ENCODE assay signal across 34 mouse cellular contexts in the genomic region with DNA sequence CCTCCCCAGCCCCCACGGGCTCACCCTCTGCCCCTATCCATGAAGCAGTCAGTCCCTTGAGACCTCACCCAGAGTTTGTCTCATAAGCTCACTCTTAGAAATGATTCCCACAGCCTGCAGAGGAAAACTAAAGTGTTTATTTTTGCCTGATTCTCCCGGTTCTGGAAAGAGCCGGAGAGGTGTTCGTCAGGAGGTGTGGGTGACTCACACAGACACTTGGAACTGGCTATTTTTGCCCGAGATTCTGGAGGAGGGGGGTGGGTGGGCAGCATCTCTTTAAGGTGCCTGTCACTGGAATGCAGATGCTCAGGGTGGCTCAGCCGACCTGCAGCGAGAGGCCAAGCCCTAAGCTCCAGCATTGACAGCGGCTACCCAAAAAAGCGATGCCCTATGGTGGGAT. TPM values are rescaled to one million over a fixed set of nuclear protein-coding genes. Genes with fewer than 3 reads are reported as not detected.
A peak's percentile ranks its signal among the peaks of the same experiment; 100 is the strongest.
DNase-seq lines count a peak whose midpoint lies in the region; ATAC-seq and TF ChIP-seq lines count a peak whose summit lies in the region.
"Had no signal": no experiment of that assay in that cellular context is flagged by ENCODE, and none has a peak within 500 bp of the region (broad histone marks: within the 10 kb centered on the region; RNA-seq: fewer than 3 reads in every experiment).

No protein-coding gene starts in this region.

- no peak for ATAC-seq in forebrain, embryonic 16.5 days
- no peak for ATAC-seq in midbrain, embryonic 13.5 days
- ATAC-seq: activated CD4-positive, CD25-positive, alpha-beta regulatory T cell, adult 4 months; forebrain, embryonic 15.5 days; intestine, embryonic 15.5 days had no signal

- TF ChIP-seq CTCF in left cerebral cortex, adult 2 months (IDR thresholded peaks at IDR 0.05) = no peak
- TF ChIP-seq CTCF in cortical plate, adult 2 months (IDR thresholded peaks at IDR 0.05; ENCODE audit: extremely low read depth, insufficient read depth, low read length) = no peak

- no peak overlapping the region for H3K4me3 ChIP-seq in left cerebral cortex, adult 2 months
- no peak overlapping the region for H3K4me3 ChIP-seq in cortical plate, adult 2 months (ENCODE audit: insufficient read depth, low read length)
- H3K4me3 ChIP-seq in forebrain, embryonic 16.5 days (replicated peaks; ENCODE audit: low read length) = no peak overlapping the region
- H3K4me3 ChIP-seq in midbrain, embryonic 13.5 days (replicated peaks) = no peak overlapping the region
- H3K4me3 ChIP-seq: embryonic facial prominence, embryonic 10.5 days; embryonic facial prominence, embryonic 13.5 days; erythroblast, embryonic 14.5 days; forebrain, embryonic 12.5 days; forebrain, embryonic 15.5 days; gastrocnemius, adult 2 months; heart, embryonic 13.5 days; hindbrain, embryonic 12.5 days; hindbrain, embryonic 15.5 days; intestine, embryonic 15.5 days had no signal

- no peak overlapping the region for H3K4me2 ChIP-seq in forebrain, embryonic 16.5 days (ENCODE audit: low read length)
- no peak overlapping the region for H3K4me2 ChIP-seq in midbrain, embryonic 13.5 days (replicated peaks)
- H3K4me2 ChIP-seq: embryonic facial prominence, embryonic 13.5 days; forebrain, embryonic 12.5 days; forebrain, embryonic 15.5 days; heart, embryonic 13.5 days; hindbrain, embryonic 12.5 days; hindbrain, embryonic 15.5 days; intestine, embryonic 15.5 days had no signal

- no peaks in the 10 kb centered on the region for H3K36me3 ChIP-seq in forebrain, embryonic 16.5 days (ENCODE audit: control insufficient read depth, insufficient read depth)
- no peaks in the 10 kb centered on the region for H3K36me3 ChIP-seq in midbrain, embryonic 13.5 days
- H3K36me3 ChIP-seq: embryonic facial prominence, embryonic 10.5 days; embryonic facial prominence, embryonic 13.5 days; forebrain, embryonic 12.5 days; forebrain, embryonic 15.5 days; G1E; heart, embryonic 13.5 days; hindbrain, embryonic 12.5 days; hindbrain, embryonic 15.5 days; intestine, embryonic 15.5 days had no signal

- peak; percentile 52 to 75 for DNase-seq in frontal cortex, adult 2 months (ENCODE audit: extremely low spot score in 1 of 2, low spot score in 1 of 2)
- DNase-seq in frontal cortex, postnatal 14 days (ENCODE audit: low spot score in 2 of 2) = no peak
- DNase-seq in left cerebral cortex, adult 2 months (ENCODE audit: extremely low spot score in 1 of 2, low spot score in 2 of 2) = peak in 1 of 2 experiments; percentile 49
- no peak for DNase-seq in left cerebral cortex, postnatal 4 days
- DNase-seq in NIH3T3 (ENCODE audit: low read depth) = peak; percentile 32
- DNase-seq: adrenal gland, postnatal 10 days; adrenal gland, postnatal 36 days; B cell, adult 2 months; cerebellum, adult 11 months; cerebellum, adult 2 months; cerebellum, adult 9-11 months; cerebellum, postnatal 25 days; embryo, embryonic 11 days; gastrocnemius, adult 2 months; gastrocnemius, postnatal 14 days; heart, adult 18-20 months; heart, postnatal 14 days; heart, postnatal 4 days; kidney, adult 11 months had no signal

- 77% methylated on average over 9 of the region's 9 CpGs for WGBS in forebrain, embryonic 16.5 days
- WGBS in midbrain, embryonic 13.5 days = 77% methylated on average over 9 of the region's 9 CpGs

- no peaks in the 10 kb centered on the region for H3K27me3 ChIP-seq in forebrain, embryonic 16.5 days (replicated peaks; ENCODE audit: control insufficient read depth, insufficient read depth, low read length)
- no peaks in the 10 kb centered on the region for H3K27me3 ChIP-seq in midbrain, embryonic 13.5 days
- H3K27me3 ChIP-seq: embryonic facial prominence, embryonic 13.5 days; forebrain, embryonic 12.5 days; forebrain, embryonic 15.5 days; hindbrain, embryonic 12.5 days; hindbrain, embryonic 15.5 days; intestine, embryonic 15.5 days had no signal

- TF ChIP-seq POLR2A in cortical plate, adult 2 months (IDR thresholded peaks at IDR 0.05; ENCODE audit: extremely low read depth, insufficient read depth, low read length) = no peak

- H3K9ac ChIP-seq in forebrain, embryonic 16.5 days (replicated peaks; ENCODE audit: low read depth, low read length) = no peak overlapping the region
- H3K9ac ChIP-seq in midbrain, embryonic 13.5 days (replicated peaks) = no peak overlapping the region
- H3K9ac ChIP-seq: embryonic facial prominence, embryonic 13.5 days; forebrain, embryonic 12.5 days; forebrain, embryonic 15.5 days; heart, embryonic 13.5 days; hindbrain, embryonic 15.5 days; intestine, embryonic 15.5 days had no signal

- no peaks in the 10 kb centered on the region for H3K9me3 ChIP-seq in forebrain, embryonic 16.5 days (ENCODE audit: control insufficient read depth, low read length)
- H3K9me3 ChIP-seq in midbrain, embryonic 13.5 days = no peaks in the 10 kb centered on the region
- H3K9me3 ChIP-seq: embryonic facial prominence, embryonic 10.5 days; embryonic facial prominence, embryonic 13.5 days; forebrain, embryonic 12.5 days; forebrain, embryonic 15.5 days; G1E; heart, embryonic 13.5 days; hindbrain, embryonic 12.5 days; hindbrain, embryonic 15.5 days; intestine, embryonic 15.5 days had no signal

- peaks cover 25% of the 10 kb centered on the region for H3K4me1 ChIP-seq in cortical plate, adult 2 months (ENCODE audit: control insufficient read depth, insufficient read depth, low read length)
- peaks cover 14% of the 10 kb centered on the region for H3K4me1 ChIP-seq in forebrain, embryonic 16.5 days (replicated peaks; ENCODE audit: control insufficient read depth, insufficient read depth, low read length)
- peaks cover 29% of the 10 kb centered on the region for H3K4me1 ChIP-seq in midbrain, embryonic 13.5 days (replicated peaks)
- H3K4me1 ChIP-seq: embryonic facial prominence, embryonic 13.5 days had no signal

- H3K27ac ChIP-seq in left cerebral cortex, adult 2 months = peak overlapping the region; percentile 92
- peak overlapping the region; percentile 87 for H3K27ac ChIP-seq in cortical plate, adult 2 months (ENCODE audit: insufficient read depth, low read length)
- H3K27ac ChIP-seq in forebrain, embryonic 16.5 days (ENCODE audit: low read length) = no peak overlapping the region
- no peak overlapping the region for H3K27ac ChIP-seq in midbrain, embryonic 13.5 days
- H3K27ac ChIP-seq: embryonic facial prominence, embryonic 10.5 days; embryonic facial prominence, embryonic 13.5 days; forebrain, embryonic 12.5 days; forebrain, embryonic 15.5 days; gastrocnemius, adult 2 months; heart, embryonic 13.5 days; hindbrain, embryonic 12.5 days; hindbrain, embryonic 15.5 days; intestine, embryonic 15.5 days had no signal

- intact Hi-C loops in left cerebral cortex, adult 2 months (cut with DNase I) = loop anchor here (2.0 to 5.0 kb wide), 3 partner anchors 18 to 119 kb away; partner anchors contain the start of gene Rasgef1c
- intact Hi-C loops in left cerebral cortex, postnatal 4 days (cut with DNase I) = no loop called here

RNA-seq across cellular contexts. Expression of gene Rasgef1c, which starts 34.8 kb away (rescaled TPM):
- polyA plus RNA-seq in frontal cortex, adult 2 months (2012; rRNA removed) = 45.3 and 51.3 TPM in 2 replicates
- total RNA-seq in left cerebral cortex, adult 2 months (2021) = 10 to 100 TPM; 35.3 to 39.5 TPM
- 10 to 100 TPM; 17.9 to 21.9 TPM for total RNA-seq in left cerebral cortex, postnatal 4 days (2021)
- polyA plus RNA-seq in cortical plate, adult 2 months (2012; rRNA removed) = 38.6 and 38.8 TPM in 2 replicates
- polyA plus RNA-seq in forebrain, embryonic 16.5 days (2015; fragmentation: Nextera tagmentation; extraction: Ambion mirVana) = 11.4 and 17.1 TPM in 2 replicates
- 8.2 and 9.5 TPM in 2 replicates for polyA plus RNA-seq in midbrain, embryonic 13.5 days (2015; fragmentation: Nextera tagmentation; extraction: Ambion mirVana)
- total RNA-seq: CH12.LX; heart, postnatal 4 days had no signal
- polyA plus RNA-seq: erythroblast, embryonic 14.5 days; G1E; heart, embryonic 13.5 days had no signal

Comparison
In these comparisons a context has a peak if more than half of its experiments do, and no peak if none do; other contexts are left out.
1. DNase-seq: peak in frontal cortex, adult 2 months (2 of 2) and NIH3T3 (single experiment); none in frontal cortex, postnatal 14 days (0 of 2) and left cerebral cortex, postnatal 4 days (single experiment).
2. H3K27ac ChIP-seq: peak in left cerebral cortex, adult 2 months (single experiment) and cortical plate, adult 2 months (single experiment); none in forebrain, embryonic 16.5 days (single experiment) and midbrain, embryonic 13.5 days (single experiment).